Mouse (Mus musculus) gastrocnemius, adult 2 months (tissue): ENCODE data around the gene Slc52a3. TPM values are rescaled to one million over a fixed set of nuclear protein-coding genes. Genes with fewer than 3 reads are reported as not detected.
"Not testable (repeated sequence)": the region's sequence is repeated elsewhere in the genome, so short reads cannot be mapped to it uniquely, and the experiment has no call there.

Source experiments
- DNase-seq: peaks from one replicate; pipeline ENCODE4 v3.0.0; 2022
- H3K27ac ChIP-seq: fragments of 200-600 bp; 2 replicates; pipeline ENCODE4 v1.8.1; 2022; ENCODE audit warnings: mild to moderate bottlenecking
- H3K4me3 ChIP-seq: fragments of 200-600 bp; 2 replicates; pipeline ENCODE4 v1.8.1; 2022; ENCODE audit warnings: mild to moderate bottlenecking, moderate library complexity
- CTCF ChIP-seq: fragments of 200-600 bp; IDR thresholded peaks from 2 replicates; pipeline ENCODE4 v1.8.1; 2022; ENCODE audit warnings: antibody characterized with exemption, mild to moderate bottlenecking, moderate library complexity
- intact Hi-C: fragments of 180-260 bp; cut with DNase I; formaldehyde crosslinking; loops from one replicate; pipeline ENCODE4 v1.15.1; 2025
- total RNA-seq, 2 experiments: library from RNA; stranded (reverse); gene quantifications; 2 replicates each; pipeline ENCODE4 v1.2.3; 2021

The Slc52a3 gene
- total RNA-seq, 2 experiments from 2014 or later, result 0.69 to 1.6 TPM

- intact Hi-C loops, result loop anchor here (1.0 to 2.0 kb wide), 4 partner anchors 14 to 118 kb away; partner anchors contain the start of gene Fam110a
- H3K27ac ChIP-seq, result peak overlapping the region; percentile 72
- peak; percentile 82 for DNase-seq
- H3K4me3 ChIP-seq, result peak overlapping the region; percentile 43
- peak; percentile 92 for TF ChIP-seq CTCF
These were observed 1.8 kb upstream of the Slc52a3 start for GRCm38 (mm10) chr2:151994350-151995122.

GRCm38 (mm10) chr2:151997190-151997575, 872 bp downstream of the Slc52a3 start:
- intact Hi-C loops, H3K27ac ChIP-seq, H3K4me3 ChIP-seq, DNase-seq: not testable (repeated sequence)

GRCm38 (mm10) chr2:151997776-151998504, 1.6 kb downstream of the Slc52a3 start:
- H3K4me3 ChIP-seq, result no peak overlapping the region
- no peak for TF ChIP-seq CTCF
- peak; percentile 4 for DNase-seq
- intact Hi-C loops, result no loop called here
- no peak overlapping the region for H3K27ac ChIP-seq

- DNase-seq, result peak; percentile 20
- H3K4me3 ChIP-seq, result no peak overlapping the region
- intact Hi-C loops, result no loop called here
- H3K27ac ChIP-seq, result no peak overlapping the region
- no peak for TF ChIP-seq CTCF
These were observed 2.2 kb downstream of the Slc52a3 start for GRCm38 (mm10) chr2:151998505-151998899.

- intact Hi-C loops, result no loop called here
- no peak overlapping the region for H3K4me3 ChIP-seq
- no peak overlapping the region for H3K27ac ChIP-seq
- TF ChIP-seq CTCF, result no peak
- no peak for DNase-seq
These were observed 2.6 kb downstream of the Slc52a3 start for GRCm38 (mm10) chr2:151998932-151999331.

- no peak for TF ChIP-seq CTCF
- intact Hi-C loops, result no loop called here
- no peak overlapping the region for H3K27ac ChIP-seq
- H3K4me3 ChIP-seq, result no peak overlapping the region
- peak; percentile 21 for DNase-seq
These were observed 3.5 kb downstream of the Slc52a3 start for GRCm38 (mm10) chr2:151999669-152000290.

GRCm38 (mm10) chr2:152000291-152000679, 4.0 kb downstream of the Slc52a3 start:
- intact Hi-C loops, result no loop called here
- H3K4me3 ChIP-seq, result no peak overlapping the region
- no peak overlapping the region for H3K27ac ChIP-seq
- TF ChIP-seq CTCF, result no peak
- DNase-seq, result peak; percentile 7

- Histone ChIP-seq H3K27ac (no peak overlapping the region), H3K4me3 (no peak overlapping the region)
- no peak for TF ChIP-seq CTCF
- peak; percentile 13 for DNase-seq
- intact Hi-C loops, result no loop called here
These were observed 4.4 kb downstream of the Slc52a3 start for GRCm38 (mm10) chr2:152000735-152001134.

GRCm38 (mm10) chr2:152002529-152002928, 6.2 kb downstream of the Slc52a3 start:
- intact Hi-C loops, result no loop called here

GRCm38 (mm10) chr2:152007783-152008182, 11.5 kb downstream of the Slc52a3 start:
- intact Hi-C loops, result no loop called here
- Histone ChIP-seq H3K27ac (no peak overlapping the region), H3K4me3 (no peak overlapping the region)
- peak; percentile 31 for DNase-seq
- peak; percentile 57 for TF ChIP-seq CTCF

More at GRCm38 (mm10) chr2:152002529-152002928, 6.2 kb downstream of the Slc52a3 start:
- DNase-seq, result peak; percentile 5
- H3K4me3 ChIP-seq, result no peak overlapping the region
- no peak for TF ChIP-seq CTCF
- H3K27ac ChIP-seq, result no peak overlapping the region

GRCm38 (mm10) chr2:152009061-152009779, 12.9 kb downstream of the Slc52a3 start:
- H3K4me3 ChIP-seq, result no peak overlapping the region
- intact Hi-C loops, result no loop called here
- DNase-seq, result no peak
- TF ChIP-seq CTCF, result no peak
- H3K27ac ChIP-seq, result no peak overlapping the region

GRCm38 (mm10) chr2:152010251-152010650, 13.9 kb downstream of the Slc52a3 start:
- no peak for TF ChIP-seq CTCF
- no peak overlapping the region for H3K27ac ChIP-seq
- no peak for DNase-seq
- intact Hi-C loops, result no loop called here
- H3K4me3 ChIP-seq, result no peak overlapping the region
